Mouse (Mus musculus): ENCODE data around the gene Ces1e. TPM values are rescaled to one million over a fixed set of nuclear protein-coding genes. Genes with fewer than 3 reads are reported as not detected.

Gene Ces1e
- not detected in 2 replicates for total RNA-seq (2023)

GRCm38 (mm10) chr8:93229446-93229845, at the start of gene Ces1e:
TSS of gene Ces1e (minus strand) at chr8:93229619.

GRCm38 (mm10) chr8:93197685-93198525, 31.5 kb downstream of the Ces1e start, which contains the start of gene Ces1d:
TSS of gene Ces1d (minus strand) at chr8:93197838.

Other genes with a start within 250 kb of the Ces1e start
- gene Ces1a, start 181.4 kb downstream of the Ces1e start, total RNA-seq (2023): not detected in 2 replicates
- not detected in 2 replicates for gene Ces1b, start 149.6 kb downstream of the Ces1e start, total RNA-seq (2023)
- not detected in 2 replicates for gene Ces1c, start 98.3 kb downstream of the Ces1e start, total RNA-seq (2023)
- gene Ces1d, start 31.8 kb downstream of the Ces1e start, total RNA-seq (2023): 16.5 and 20.0 TPM in 2 replicates
- gene Ces1f, start 50.1 kb upstream of the Ces1e start, total RNA-seq (2023): not detected in 2 replicates
- not detected in 2 replicates for gene Ces1g, start 107.7 kb upstream of the Ces1e start, total RNA-seq (2023)
- gene Ces1h, start 150.1 kb upstream of the Ces1e start, total RNA-seq (2023): not detected in 2 replicates